Comparison of ENCODE assay signal across 15 mouse cellular contexts in the genomic region with DNA sequence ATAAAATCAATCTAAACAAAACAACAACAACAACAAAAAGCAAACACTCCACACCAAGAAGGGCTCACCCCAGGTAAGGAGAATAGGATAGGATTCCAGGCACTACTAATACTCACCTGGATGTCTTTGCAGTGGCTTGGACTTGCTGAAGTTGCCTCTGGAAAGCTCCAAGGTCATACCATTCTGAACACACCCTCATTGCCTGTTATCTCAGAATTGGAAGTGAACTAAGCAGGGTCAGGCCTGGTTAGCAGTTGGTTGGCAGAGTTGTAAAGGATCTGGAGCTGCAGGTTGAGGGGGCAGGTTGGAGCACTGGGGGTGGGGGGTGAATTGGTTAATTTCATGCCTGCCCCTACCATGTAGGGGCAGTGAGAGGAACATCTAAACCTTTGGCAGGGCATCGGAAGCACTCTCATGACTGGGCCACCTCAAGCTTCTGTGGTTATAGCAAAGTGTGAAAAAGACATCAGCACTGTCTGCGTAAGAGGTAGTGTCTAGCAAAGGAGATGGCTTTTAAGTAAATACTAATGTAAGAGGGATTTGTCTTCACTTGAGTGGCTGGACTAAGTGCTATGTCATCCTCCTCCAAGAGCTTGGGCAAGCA.
DNase-seq lines count a peak whose midpoint lies in the region; ATAC-seq and TF ChIP-seq lines count a peak whose summit lies in the region.
"Had no signal": no experiment of that assay in that cellular context is flagged by ENCODE, and none has a peak within 500 bp of the region (broad histone marks: within the 10 kb centered on the region; RNA-seq: fewer than 3 reads in every experiment).

No protein-coding gene starts in this region.

- TF ChIP-seq CTCF in embryonic fibroblast, embryonic 13.5 days (IDR thresholded peaks at IDR 0.05; ENCODE audit: borderline replicate concordance, insufficient read depth, low read length), result no peak
- no peak for TF ChIP-seq CTCF in intestine, postnatal 0 days (IDR thresholded peaks at IDR 0.05; ENCODE audit: low read depth)
- TF ChIP-seq CTCF in small intestine, adult 2 months (IDR thresholded peaks at IDR 0.05; ENCODE audit: extremely low read depth, insufficient read length, insufficient replicate concordance, low read depth, low read length), result no peak

- peak overlapping the region; percentile 60 for H3K27ac ChIP-seq in lung, embryonic 16.5 days (ENCODE audit: low read length)
- H3K27ac ChIP-seq in embryonic fibroblast, embryonic 13.5 days (ENCODE audit: insufficient read depth, low read length), result peak overlapping the region; percentile 99
- H3K27ac ChIP-seq in intestine, postnatal 0 days (ENCODE audit: low read depth, low read length), result no peak overlapping the region
- peak overlapping the region; percentile 66 for H3K27ac ChIP-seq in small intestine, adult 2 months (ENCODE audit: insufficient read depth, low read depth, low read length)
- H3K27ac ChIP-seq: heart, embryonic 13.5 days; limb, embryonic 15.5 days; midbrain, embryonic 12.5 days had no signal

- 86% methylated on average over 2 of the region's 2 CpGs for WGBS in lung, embryonic 16.5 days
- 89% methylated on average over 2 of the region's 2 CpGs for WGBS in intestine, postnatal 0 days
- 86% methylated on average over 2 of the region's 2 CpGs for WGBS in small intestine, adult 2 months

- no peaks in the 10 kb centered on the region for H3K36me3 ChIP-seq in lung, embryonic 16.5 days (ENCODE audit: control insufficient read depth, insufficient read depth, low read length)
- no peaks in the 10 kb centered on the region for H3K36me3 ChIP-seq in intestine, postnatal 0 days (ENCODE audit: control insufficient read depth, insufficient read depth)
- no peaks in the 10 kb centered on the region for H3K36me3 ChIP-seq in small intestine, adult 2 months (ENCODE audit: control insufficient read depth, insufficient read depth, low read length)
- H3K36me3 ChIP-seq: heart, embryonic 13.5 days; limb, embryonic 15.5 days; midbrain, embryonic 12.5 days had no signal

- no peak for TF ChIP-seq POLR2A in embryonic fibroblast, embryonic 13.5 days (IDR thresholded peaks at IDR 0.05; ENCODE audit: low read depth, low read length)
- no peak for TF ChIP-seq POLR2A in small intestine, adult 2 months (IDR thresholded peaks at IDR 0.05; ENCODE audit: low read depth, low read length)

- no peak overlapping the region for H3K4me2 ChIP-seq in lung, embryonic 16.5 days (ENCODE audit: low read depth, low read length)
- H3K4me2 ChIP-seq in intestine, postnatal 0 days (replicated peaks; ENCODE audit: low read depth), result no peak overlapping the region
- H3K4me2 ChIP-seq: heart, embryonic 13.5 days; limb, embryonic 15.5 days; midbrain, embryonic 12.5 days had no signal

- peaks cover 30% of the 10 kb centered on the region for H3K4me1 ChIP-seq in lung, embryonic 16.5 days (replicated peaks; ENCODE audit: control insufficient read depth, insufficient read depth, low read length)
- H3K4me1 ChIP-seq in embryonic fibroblast, embryonic 13.5 days (ENCODE audit: control insufficient read depth, insufficient read depth, low read length), result peaks cover 18% of the 10 kb centered on the region
- peaks cover 12% of the 10 kb centered on the region; the same call in 1 of the 2 replicates for H3K4me1 ChIP-seq in intestine, postnatal 0 days (replicated peaks; ENCODE audit: control insufficient read depth, insufficient read depth, low read length)
- H3K4me1 ChIP-seq in small intestine, adult 2 months (ENCODE audit: control insufficient read depth, insufficient read depth, insufficient read length, low read length), result peaks cover 24% of the 10 kb centered on the region; the same call in 1 of the 2 replicates

- no peak for DNase-seq in lung, postnatal 25 days (ENCODE audit: low spot score)
- DNase-seq in cerebellum, postnatal 14 days, result no peak
- DNase-seq in kidney, postnatal 10 days, result no peak
- DNase-seq: cerebellum, adult 11-12 months; kidney, adult 18-20 months; kidney, postnatal 14 days; right cerebral cortex, adult 18-20 months; thymus, postnatal 36 days had no signal

- no peak overlapping the region for H3K4me3 ChIP-seq in lung, embryonic 16.5 days (ENCODE audit: low read length)
- H3K4me3 ChIP-seq in embryonic fibroblast, embryonic 13.5 days (ENCODE audit: insufficient read depth, low read length), result no peak overlapping the region
- no peak overlapping the region for H3K4me3 ChIP-seq in intestine, postnatal 0 days (ENCODE audit: low read depth, low read length)
- no peak overlapping the region for H3K4me3 ChIP-seq in small intestine, adult 2 months (ENCODE audit: low read depth, low read length)
- H3K4me3 ChIP-seq: heart, embryonic 13.5 days; limb, embryonic 15.5 days; midbrain, embryonic 12.5 days had no signal

- H3K27me3 ChIP-seq in lung, embryonic 16.5 days (ENCODE audit: control insufficient read depth, insufficient read depth, low read depth, low read length), result no peaks in the 10 kb centered on the region
- no peaks in the 10 kb centered on the region for H3K27me3 ChIP-seq in intestine, postnatal 0 days (replicated peaks; ENCODE audit: control insufficient read depth, insufficient read depth, low read length)
- H3K27me3 ChIP-seq in small intestine, adult 2 months (ENCODE audit: control insufficient read depth, insufficient read depth, low read length), result no peaks in the 10 kb centered on the region
- H3K27me3 ChIP-seq: heart, embryonic 13.5 days; limb, embryonic 15.5 days; midbrain, embryonic 12.5 days had no signal

- no peak overlapping the region for H3K9ac ChIP-seq in lung, embryonic 16.5 days (ENCODE audit: low read length)
- H3K9ac ChIP-seq in intestine, postnatal 0 days (ENCODE audit: low read depth, low read length), result no peak overlapping the region
- H3K9ac ChIP-seq: heart, embryonic 13.5 days; limb, embryonic 15.5 days; midbrain, embryonic 12.5 days had no signal

- H3K9me3 ChIP-seq in lung, embryonic 16.5 days (ENCODE audit: control insufficient read depth, low read length), result no peaks in the 10 kb centered on the region
- no peaks in the 10 kb centered on the region for H3K9me3 ChIP-seq in intestine, postnatal 0 days (ENCODE audit: control insufficient read depth)
- H3K9me3 ChIP-seq: heart, embryonic 13.5 days; limb, embryonic 15.5 days; midbrain, embryonic 12.5 days had no signal

- ATAC-seq in lung, embryonic 16.5 days (ENCODE audit: low read depth), result no peak
- ATAC-seq in intestine, postnatal 0 days, result 0 out of 2 replicates have a peak, but pooled peaks have one; percentile 39
